Mouse (Mus musculus) WW6 (cell line): ENCODE results near the gene Ensa.
"Not testable (repeated sequence)": the region's sequence is repeated elsewhere in the genome, so short reads cannot be mapped to it uniquely, and the experiment has no call there.

Source experiments
- DNase-seq: peaks from one replicate; pipeline ENCODE4 v3.0.0-alpha.2; 2013; ENCODE audit warnings: low read depth, low spot score

The Ensa gene

DNA sequence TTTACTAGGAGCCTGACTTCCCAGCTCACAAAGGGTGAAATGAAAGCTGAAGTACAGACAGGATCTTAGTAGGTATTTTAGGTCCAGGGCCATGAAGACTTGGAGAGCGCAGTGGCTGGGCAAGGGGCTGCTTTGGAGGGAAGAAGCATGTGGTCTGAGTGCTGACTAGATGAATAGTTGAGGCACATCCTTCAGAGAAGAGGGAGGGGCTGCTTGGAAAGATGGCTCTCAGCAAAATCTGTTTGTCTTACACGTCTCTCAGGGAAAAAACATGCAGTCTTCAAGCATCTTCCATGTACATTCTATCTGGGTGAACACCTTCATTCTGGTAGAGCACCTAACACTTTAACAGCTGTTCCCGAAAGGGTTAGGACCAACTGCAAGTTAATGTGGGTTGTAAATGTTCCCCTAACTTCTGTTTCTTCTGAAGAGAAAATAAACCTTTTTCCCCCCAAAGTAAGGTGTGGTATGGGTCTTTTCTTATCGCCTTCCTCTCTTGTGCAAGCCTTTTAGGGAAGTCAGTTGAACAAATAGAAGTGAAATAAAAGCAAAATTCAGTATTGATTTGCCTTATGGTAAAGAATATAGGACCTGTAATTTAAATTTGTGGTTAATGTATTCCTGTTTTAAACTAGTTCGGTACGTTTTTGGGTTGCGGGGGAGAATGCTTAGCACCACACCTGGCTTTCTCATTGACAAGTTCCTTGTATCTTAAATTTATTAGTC is 38.1 kb downstream of the Ensa start:
- DNase-seq, result no peak

DNA sequence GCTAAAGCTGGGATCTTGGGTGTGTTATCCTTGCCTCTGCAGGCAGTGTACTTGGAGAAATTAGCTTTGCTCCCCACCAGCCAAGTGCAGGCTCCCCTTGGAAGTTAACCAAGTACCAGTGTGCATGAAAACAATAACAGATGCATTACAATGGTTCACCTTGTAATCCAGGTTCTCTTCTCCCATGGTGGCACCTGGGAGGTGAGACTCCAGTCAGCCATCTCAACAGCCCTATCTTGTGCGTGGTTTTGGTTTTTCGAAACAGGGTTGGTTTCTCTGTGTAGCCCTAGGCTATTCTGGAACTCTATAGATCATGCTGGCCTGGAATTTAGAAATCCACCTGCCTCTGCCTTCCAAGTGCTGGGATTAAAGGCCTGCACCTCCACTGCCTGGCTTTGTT is 38.7 kb downstream of the Ensa start:
- DNase-seq, result no peak

DNA sequence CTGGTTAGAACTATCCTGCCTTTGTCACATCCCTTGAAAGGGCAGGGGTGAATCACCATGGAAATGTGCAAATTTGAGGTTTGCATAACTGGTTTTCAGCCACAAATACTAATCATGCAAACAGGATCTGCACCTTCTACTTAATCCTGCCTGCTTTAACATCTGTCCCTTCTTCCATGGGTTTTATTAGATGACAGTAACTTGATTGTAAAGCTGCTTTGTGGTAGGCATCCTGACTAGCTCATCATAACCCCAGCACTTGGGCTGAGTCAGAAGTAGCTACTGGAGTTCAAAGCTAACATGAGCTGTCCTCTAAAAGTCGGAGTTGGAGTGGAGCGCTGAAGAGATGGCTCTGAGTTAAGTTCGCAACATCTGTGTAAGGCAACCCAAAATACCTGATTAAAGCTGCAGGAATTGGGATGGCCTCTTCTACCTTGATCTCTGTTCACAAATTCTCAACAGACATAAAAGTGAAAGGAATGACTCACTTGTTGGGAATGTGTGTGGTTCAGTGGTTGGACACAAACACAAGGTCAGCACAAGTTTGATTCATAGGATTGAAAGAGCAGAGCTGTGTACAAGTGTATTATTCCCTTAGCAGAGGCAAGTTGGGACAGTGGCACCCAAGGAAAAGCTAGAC is 39.3 kb downstream of the Ensa start:
- DNase-seq, result no peak

DNA sequence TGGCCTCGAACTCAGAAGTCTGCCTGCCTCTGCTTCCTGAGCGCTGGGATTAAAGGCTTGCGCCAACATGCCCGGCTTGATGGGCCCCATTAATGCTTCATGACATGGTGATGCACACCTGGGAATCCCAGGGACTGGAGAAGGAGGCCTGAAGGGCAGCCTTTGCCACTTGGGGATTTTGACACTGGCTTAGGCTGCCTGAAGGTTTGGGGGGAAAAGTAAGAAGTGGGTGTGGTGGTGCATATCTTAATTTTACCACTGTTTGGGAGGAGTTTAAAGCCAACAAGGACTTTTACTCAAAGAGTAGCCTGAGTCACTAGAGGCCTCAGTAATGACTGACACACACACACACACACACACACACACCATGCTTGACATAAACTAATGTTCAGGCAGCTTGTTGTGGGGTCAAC is 40.2 kb downstream of the Ensa start:
- DNase-seq, result no peak

DNA sequence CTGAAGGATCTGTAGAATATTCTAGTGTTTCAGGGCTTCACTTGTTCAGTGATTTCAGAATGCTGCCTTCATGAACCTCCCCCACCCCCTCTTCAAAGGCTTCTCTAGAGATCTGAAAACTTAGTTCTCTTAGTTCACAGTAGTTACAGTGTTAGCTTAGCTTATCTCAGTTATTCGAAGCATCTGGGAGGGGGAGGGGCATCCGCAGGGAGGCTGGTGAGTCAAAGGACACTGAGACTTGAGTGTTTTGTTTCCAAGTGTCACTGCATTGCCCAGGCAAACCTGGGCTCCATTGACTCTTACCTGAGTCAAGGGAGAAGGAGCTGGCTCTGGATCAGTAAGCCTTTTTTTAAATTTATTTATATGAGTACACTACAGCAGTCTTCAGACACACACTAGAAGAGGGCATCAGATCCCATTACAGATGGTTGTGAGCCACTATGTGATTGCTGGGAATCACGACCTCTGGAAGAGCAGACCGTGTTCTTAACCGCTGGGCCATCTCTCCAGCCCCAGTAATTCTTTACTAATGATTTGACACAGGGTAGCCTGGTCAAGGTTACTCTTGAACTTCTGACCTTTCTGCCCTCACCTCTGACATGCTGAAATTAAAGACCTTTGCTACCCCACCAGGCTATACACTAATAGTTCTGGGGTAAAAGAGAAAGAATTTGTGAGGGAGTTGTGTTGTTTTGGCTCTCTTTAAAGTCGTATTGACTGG is 41.5 kb downstream of the Ensa start:
- DNase-seq, result no peak

DNA sequence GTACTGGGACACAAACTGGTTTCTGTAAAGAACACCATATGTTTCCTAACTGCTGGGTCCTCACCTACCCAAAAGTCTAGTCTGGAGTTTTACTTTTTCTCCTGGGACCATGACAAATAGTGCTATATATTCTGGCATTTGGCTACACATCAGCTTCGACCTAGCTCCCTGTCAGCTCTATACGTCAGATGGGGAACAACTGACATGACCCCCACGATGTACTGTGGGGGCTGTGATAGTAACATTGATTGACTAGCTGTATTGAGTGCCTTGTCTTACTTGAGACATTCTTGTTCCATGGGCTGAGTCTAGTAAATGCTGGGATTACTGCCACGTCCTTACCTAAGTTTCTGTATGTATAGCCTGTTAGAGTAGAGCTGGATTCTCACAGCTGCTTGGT is 42.7 kb downstream of the Ensa start:
- DNase-seq, result no peak

DNA sequence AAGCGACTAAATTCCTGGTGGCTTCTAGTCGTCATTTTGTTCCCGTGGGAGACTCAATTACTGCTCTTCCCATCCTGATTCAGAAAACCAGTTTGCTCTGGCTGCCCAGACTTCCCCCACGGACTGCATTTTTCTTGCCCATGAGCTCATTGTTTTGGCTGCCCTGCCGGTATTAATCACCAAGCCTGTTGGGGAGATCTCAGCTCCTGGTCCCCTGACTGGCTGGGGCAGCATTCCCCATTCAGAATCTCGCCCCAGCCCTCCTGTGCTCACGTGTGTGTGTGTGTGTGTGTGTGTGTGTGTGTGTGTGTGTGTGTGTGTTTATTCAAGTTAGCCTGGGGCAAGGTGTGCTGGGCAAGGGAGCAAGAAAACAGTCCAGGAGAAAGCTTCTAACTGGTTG is 43.2 kb downstream of the Ensa start:
- no peak for DNase-seq

DNA sequence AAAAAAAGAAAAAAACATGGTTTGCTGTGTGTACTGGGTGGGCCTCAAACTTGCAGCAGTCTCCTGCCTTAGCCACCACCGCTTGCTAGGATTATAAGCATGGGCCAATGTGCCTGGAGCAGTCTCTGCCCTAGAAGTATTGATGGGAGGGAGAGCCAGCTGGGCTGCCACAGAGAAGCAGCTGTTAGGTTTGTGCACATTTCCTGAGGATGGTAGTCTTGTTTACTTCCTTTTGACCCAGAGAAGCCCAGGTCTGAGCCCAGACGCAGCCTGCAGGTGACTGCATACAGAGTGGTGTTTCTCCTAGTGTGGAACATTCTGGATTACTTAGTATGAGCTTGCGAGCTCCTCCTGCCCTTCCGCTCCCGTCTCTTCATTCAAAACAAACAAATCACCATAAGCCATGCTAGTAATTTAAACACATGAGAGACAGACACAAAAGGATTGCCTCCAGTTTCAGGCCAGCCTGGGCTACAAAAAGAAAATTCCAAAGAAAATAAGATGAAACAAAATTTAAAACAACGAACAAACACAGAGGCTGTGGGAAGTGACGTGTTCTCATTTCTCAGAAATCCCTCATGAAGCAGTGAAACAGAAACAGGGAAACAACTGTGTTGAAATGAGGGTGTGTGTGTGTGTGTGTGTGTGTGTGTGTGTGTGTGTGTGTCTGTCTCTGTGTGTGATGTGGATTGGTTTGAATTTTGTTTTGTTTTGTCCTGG is 44.0 kb downstream of the Ensa start:
- DNase-seq, result no peak

DNA sequence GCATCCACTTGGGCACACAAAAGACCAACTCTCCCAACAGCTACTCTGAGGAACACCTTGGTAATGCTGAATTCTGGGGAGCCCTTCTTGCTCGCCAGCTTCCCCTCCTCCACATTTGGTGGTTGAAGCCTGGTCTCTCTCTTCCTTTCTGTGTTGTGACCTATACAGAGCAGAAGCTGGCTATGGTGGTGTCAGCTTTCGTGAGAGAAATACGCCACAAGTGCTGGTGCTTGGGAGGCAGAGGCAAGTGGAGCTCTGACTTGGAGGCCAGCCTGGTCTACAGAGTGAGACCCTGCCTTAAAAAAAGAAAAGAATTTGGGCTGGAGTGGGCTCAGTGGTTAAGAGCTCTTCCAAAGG is 44.5 kb downstream of the Ensa start:
- DNase-seq, result no peak

DNA sequence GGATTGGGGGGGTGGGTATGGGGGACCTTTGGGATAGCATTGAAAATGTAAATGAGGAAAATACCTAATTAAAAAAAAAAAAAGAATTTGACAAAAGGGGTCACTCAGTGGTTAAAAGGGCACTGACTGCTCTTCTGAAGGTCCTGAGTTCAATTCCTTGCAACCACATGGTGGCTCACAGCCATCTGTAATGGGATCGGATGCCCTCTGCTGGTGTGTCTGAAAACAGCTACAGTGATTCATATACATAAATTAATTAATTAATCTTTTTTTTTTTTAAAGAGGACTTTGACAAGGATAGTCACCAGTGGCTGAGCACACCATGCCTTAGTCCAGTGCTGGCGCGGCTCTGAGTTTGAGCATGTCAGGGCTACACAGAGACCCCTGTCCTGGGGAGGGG is 45.6 kb downstream of the Ensa start:
- DNase-seq, result not testable (repeated sequence)

DNA sequence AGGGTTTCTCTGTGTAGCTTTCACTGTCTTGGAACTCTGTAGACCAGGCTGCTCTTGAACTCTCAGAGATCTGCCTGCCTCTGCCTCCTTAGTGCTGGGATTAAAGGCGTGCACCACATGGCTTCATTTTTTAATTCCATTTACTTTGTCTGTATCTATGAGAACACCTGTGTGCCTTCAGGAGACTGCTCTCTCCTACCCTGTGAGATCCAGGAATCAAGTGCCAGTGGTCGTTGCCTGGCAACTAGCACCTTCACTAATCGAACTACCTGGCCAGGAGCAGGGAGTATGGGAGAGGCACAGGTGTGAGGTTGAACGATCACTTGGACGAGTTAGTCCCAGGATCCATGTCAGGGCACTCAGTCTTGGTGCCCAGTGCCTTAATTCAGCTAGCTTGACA is 46.4 kb downstream of the Ensa start:
- DNase-seq, result no peak

DNA sequence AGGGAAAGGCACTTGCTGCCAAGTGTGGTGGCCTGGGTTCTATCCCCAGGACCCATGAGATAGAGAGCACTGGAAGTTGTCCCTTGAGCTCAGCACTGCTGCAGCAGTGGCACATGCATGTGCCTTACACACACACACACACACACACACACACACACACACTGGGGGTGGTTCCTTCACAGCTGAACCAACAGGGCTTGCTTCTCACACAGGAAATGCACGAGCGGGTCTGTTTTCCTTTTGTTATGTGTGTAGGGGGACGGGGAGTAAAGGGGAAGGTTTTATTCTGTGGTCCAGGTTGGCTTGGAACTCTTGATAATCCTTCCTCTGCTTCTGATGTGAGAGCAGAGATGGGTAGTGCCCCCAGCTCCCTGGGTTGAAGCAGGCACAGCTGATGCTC is 47.7 kb downstream of the Ensa start:
- DNase-seq, result no peak

DNA sequence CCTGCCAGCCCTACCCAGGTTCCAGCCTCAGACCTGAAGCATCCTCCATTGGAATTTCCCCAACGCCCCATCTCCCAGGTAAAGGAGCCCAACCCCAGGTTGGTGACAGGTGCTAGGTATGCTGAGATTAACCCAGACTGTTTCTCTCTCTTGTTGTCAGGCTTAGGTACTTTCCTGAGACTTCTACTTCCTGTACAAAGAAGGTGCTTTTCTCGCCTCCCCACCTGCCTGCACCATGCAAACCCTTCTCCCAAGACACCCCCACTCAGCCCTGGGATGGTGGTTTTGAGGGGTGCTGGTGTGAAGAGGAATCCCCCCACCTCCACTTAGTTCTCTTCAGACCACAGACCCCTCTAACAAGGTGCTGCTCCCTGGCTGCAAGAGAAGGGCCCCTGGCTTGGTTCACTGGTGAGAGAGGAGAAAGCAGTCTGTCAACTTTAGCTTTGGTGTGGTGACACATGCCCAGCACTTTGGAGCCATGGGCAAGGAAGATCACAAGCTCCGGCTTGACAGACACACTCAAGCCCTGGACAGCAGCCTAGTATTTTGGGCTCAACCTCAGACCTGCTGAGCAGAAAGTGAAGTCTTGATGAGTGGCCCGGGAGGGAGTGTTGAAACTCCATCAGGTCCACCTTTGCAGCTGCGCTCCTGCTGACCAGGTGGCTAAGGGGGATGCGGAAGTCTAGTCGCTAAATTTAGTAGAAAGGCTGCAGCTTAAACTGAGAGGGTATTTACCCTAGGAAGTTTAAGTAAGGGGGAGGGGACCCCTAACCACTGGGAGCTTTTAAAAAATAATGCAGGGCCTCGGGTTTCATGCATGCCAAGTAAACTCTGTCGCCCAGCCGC is 48.3 kb downstream of the Ensa start:
- no peak for DNase-seq

DNA sequence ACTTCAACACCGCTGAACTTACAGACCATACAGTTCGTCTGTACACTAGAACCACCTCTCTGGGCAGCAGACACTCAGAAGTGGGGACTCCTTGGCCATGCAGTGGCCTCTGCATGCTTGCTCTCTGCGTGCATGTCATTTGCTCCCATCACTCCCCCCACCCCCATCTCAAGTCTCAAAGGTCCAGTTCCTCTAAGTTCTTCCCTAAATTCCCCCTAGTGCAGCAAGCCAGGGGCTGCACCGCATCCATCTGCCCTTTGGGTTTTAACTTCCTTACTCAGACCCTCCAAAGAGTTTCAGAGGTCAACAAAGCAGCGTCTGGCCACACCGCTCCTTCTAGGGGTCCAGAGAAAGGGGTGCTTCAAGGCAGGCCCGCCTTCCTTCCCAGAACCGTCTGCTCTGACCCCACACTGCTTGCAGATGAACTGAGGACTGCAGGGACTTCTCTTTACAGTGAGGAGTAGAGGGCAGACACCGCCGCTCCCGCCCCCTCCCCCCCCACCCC is 49.0 kb downstream of the Ensa start:
- DNase-seq, result no peak

DNA sequence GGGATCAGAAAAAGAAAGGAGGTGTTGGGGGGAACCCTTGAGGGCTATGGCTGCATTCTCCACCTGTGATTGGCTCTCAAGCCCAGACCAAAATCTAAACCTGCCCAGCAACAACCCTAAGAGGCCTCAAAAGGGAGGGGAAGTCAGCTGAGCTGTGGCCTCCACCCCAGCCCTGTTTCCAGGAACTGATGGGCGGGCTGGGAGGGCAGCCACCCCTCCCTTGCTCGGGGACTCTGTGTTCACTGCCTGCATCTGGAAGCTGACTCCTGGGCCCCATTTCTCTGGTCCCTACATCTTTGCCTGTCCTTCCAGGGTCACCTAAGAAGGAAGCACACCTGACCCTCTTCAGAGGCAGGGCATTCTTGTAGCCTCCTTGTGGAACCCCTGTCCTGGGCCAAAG is 49.4 kb downstream of the Ensa start:
- peak; percentile 86 for DNase-seq

DNA sequence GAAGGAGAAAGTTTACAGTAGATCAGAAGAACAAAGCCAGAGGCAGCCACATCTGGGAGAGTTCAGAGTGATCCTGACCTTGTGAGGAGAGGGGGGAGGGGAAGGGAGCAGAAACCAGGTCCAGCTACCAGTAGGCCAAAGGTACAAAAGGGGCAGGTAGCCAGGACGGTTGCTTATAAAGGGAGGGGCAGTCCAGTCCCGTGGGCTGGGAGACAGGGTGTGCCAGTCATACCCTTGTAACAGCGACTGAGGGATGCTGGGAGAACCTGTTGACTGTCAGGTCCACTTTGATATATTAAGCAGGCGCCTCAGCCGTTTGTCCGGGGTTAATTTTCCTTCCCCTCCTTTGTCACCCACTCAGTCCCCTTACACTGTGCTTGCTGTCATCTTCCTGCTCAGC is 50.0 kb downstream of the Ensa start:
- DNase-seq, result no peak

DNA sequence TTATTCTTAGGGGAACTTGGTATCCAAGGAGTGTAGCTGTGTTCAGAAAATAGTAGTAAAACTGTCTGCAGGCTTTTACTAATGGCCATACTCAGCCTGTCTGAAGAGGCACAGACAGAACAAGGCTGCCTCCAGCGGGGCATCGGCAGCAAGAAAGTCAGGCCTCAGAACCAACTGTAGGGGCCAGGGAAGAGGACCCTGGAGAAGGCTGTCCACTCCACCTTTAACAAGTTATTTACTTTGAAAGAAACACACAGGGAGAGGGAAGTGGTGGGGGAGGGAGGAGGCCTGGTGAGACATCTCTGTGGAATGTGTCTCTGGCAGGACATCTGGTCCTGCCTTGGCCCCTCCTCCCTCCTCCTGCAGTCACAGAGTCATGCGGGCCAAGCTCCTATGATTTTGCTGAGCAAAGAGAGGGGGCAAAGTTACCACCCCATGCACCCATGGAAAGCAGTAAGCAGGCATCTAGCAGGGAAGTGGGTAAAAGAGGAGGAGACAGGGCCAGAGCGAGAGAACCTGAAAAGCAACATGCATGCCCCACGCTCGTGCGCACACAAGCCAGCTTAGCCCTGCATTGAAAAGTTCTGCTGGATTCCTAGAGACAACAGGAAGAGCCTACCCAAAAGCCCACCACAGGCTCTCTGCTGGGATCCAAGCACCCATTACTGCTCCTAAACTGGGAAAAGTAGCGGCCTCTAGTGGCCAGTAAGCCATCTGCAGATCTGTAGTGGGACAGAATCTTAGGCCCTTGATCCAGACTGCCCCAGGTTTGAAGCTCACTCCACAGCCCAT is 50.7 kb downstream of the Ensa start:
- no peak for DNase-seq

DNA sequence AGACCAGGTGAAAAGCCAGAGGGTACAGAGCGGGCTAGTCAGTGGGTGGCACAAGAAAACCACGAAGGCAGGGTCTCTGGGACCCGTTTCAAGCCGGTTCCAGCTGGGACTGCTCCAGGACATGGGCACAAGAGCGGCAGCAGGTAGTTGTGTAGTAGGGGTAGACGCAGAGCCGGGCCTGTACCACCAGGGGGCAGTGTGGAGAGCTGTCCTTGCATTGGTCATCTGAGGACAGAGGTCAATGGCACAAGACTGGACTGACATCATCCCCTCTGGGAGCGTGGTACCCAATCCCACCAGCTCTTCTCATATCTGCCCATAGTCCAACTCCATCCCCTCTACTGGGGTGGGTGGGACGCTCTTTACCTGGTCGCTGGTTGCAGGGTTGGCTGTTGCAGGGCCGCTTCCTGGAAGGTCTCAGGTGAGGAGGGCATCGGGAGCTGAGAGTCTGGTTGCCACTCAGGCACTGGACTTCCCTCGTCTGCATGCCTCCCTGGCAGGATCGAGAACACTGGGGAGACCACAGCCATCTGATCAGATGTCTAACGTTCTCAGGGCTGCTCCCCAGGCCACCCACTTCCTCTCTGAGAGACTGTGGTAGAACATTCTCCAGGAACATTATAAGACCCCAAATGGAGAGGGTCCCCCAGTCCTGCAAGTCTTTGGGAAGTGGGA is 52.1 kb downstream of the Ensa start:
- DNase-seq, result no peak

DNA sequence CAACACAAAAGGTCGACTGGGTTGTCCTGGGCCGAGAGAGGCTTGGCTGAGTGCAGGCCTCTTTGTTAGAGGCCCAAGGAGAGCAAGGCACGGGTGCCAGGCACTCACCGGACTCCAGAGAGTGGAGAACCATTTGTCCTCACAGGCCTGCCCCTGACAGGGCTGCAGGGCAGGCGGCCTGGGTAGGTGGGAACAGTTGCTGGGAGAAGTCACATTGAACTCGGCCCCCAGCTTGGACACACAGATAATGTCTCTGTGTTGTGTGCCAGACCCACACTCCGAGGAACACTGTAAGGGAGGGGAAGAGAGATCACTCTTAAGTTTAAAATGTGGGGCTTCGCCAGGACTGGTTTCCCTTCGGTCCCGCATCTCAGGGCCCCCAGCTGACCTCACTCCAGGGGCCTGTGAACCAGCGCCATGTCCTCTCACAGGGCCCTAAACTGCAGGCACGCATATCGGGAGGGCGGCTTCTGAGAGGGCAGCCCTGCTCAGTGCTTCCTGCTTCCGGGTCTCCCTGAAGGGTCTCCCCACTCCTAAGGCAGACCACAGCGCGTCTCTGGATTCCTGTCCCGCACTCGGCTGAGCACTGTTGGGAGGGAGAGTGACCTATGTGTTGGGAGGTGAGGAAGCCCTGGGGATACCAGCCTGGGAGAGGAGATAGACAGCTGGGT is 52.8 kb downstream of the Ensa start:
- no peak for DNase-seq
